Mouse (Mus musculus) kidney, postnatal 4 days (tissue): ENCODE results near the gene Olfr1195.
"Not testable (repeated sequence)": the region's sequence is repeated elsewhere in the genome, so short reads cannot be mapped to it uniquely, and the experiment has no call there.

Source experiments
- DNase-seq, 2 experiments: peaks; one replicate each; pipeline ENCODE4 v3.0.0; 2021; ENCODE audit warnings: mixed read lengths in 2 of 2

Olfr1195 gene

GRCm38 (mm10) chr2:88689087-88689486 lies at the start of gene Olfr1195:
Gene Olfr1195 (minus strand): TSS chr2:88689187.
- DNase-seq = no peak

- DNase-seq = no peak
These were observed 43.3 kb upstream of the Olfr1195 start, which contains the start of gene Olfr1197 for GRCm38 (mm10) chr2:88732266-88732665. Gene Olfr1197 (minus strand): TSS chr2:88732366.

GRCm38 (mm10) chr2:88704497-88704896 lies 15.5 kb upstream of the Olfr1195 start, which contains the start of gene Olfr1196:
Gene Olfr1196 (minus strand): TSS chr2:88704597.
- no peak for DNase-seq

GRCm38 (mm10) chr2:88675328-88675727 lies 13.7 kb downstream of the Olfr1195 start, which contains the start of gene Olfr1193:
Gene Olfr1193 (plus strand): TSS chr2:88675628.
- not testable (repeated sequence) for DNase-seq

- no peak for DNase-seq
These were observed 40.8 kb downstream of the Olfr1195 start, which contains the start of gene Olfr1192-ps1 for GRCm38 (mm10) chr2:88648209-88648608. Gene Olfr1192-ps1 (plus strand): TSS chr2:88648509.

GRCm38 (mm10) chr2:88640242-88640641 lies 48.7 kb downstream of the Olfr1195 start, which contains the start of gene Olfr1191-ps1:
Gene Olfr1191-ps1 (plus strand): TSS chr2:88640542.
- DNase-seq = not testable (repeated sequence)
